Mouse (Mus musculus) kidney, embryonic 16.5 days (tissue): ENCODE measurements around the gene Trmt44. TPM values are rescaled to one million over a fixed set of nuclear protein-coding genes. Genes with fewer than 3 reads are reported as not detected.

ENCODE experiments used
- ATAC-seq: fragments of 200-750 bp; cut with Nextera tagmentation; 2 replicates; pipeline ENCODE4 v1.8.0; 2017; ENCODE audit warnings: moderate TSS enrichment; ENCODE audit not compliant: low FRiP score, low TSS enrichment
- H3K27ac ChIP-seq: fragments of 300-500 bp; sonication (generic); 2 replicates; pipeline ENCODE4 v1.5.1; 2014; ENCODE audit warnings: low read length
- H3K27me3 ChIP-seq: fragments of 300-500 bp; sonication (generic); 2 replicates; pipeline ENCODE4 v1.6.1; 2014; ENCODE audit warnings: low read length, control low read depth, mixed read lengths; ENCODE audit not compliant: insufficient read depth
- H3K36me3 ChIP-seq: fragments of 300-500 bp; sonication (generic); 2 replicates; pipeline ENCODE4 v1.6.1; 2014; ENCODE audit warnings: low read length, control low read depth, mixed read lengths; ENCODE audit not compliant: insufficient read depth
- H3K4me1 ChIP-seq: fragments of 300-500 bp; sonication (generic); 2 replicates; pipeline ENCODE4 v1.6.1; 2014; ENCODE audit warnings: low read length, control low read depth, mixed read lengths; ENCODE audit not compliant: insufficient read depth
- H3K4me2 ChIP-seq: fragments of 300-500 bp; sonication (generic); replicated peaks from 2 replicates; pipeline ENCODE4 v1.6.1; 2014; ENCODE audit warnings: low read depth, low read length
- H3K4me3 ChIP-seq: fragments of 300-500 bp; sonication (generic); 2 replicates; pipeline ENCODE4 v1.5.1; 2014; ENCODE audit warnings: mild to moderate bottlenecking, low read length
- H3K9ac ChIP-seq: fragments of 300-500 bp; sonication (generic); replicated peaks from 2 replicates; pipeline ENCODE4 v1.6.1; 2014; ENCODE audit warnings: low read length
- H3K9me3 ChIP-seq: fragments of 300-500 bp; sonication (generic); 2 replicates; pipeline ENCODE4 v1.6.1; 2016; ENCODE audit warnings: low read length, control low read depth
- WGBS: fragments of 180-500 bp; shearing (Covaris S2); extraction: QIAGEN DNeasy Blood & Tissue Kit; methylation state at CpG from one replicate; pipeline ENCODE4 v1.1.7; 2014; 5-methylcytosine and 5-hydroxymethylcytosine counted together
- polyA plus RNA-seq: library from polyadenylated mRNA; unstranded; fragments of >200 nt; fragmentation: Nextera tagmentation; extraction: Ambion mirVana; gene quantifications from 2 replicates; pipeline ENCODE4 v1.2.1, GENCODE M21; 2015

Trmt44 gene
- polyA plus RNA-seq, 1 experiment from 2014 or later = 9.5 TPM

GRCm38 (mm10) chr5:35608559-35608958, 33.7 kb upstream of the Trmt44 start:
- Histone ChIP-seq H3K4me2 (no peak overlapping the region), H3K36me3 (no peaks in the 10 kb centered on the region), H3K27ac (no peak overlapping the region), H3K4me1 (peaks cover 20% of the 10 kb centered on the region), H3K4me3 (no peak overlapping the region), H3K27me3 (no peaks in the 10 kb centered on the region), H3K9ac (no peak overlapping the region), H3K9me3 (no peaks in the 10 kb centered on the region)
- 82% methylated on average over 5 of the region's 5 CpGs for WGBS
- no peak for ATAC-seq

GRCm38 (mm10) chr5:35607784-35608183, 32.9 kb upstream of the Trmt44 start:
- Histone ChIP-seq H3K4me1 (peaks cover 20% of the 10 kb centered on the region), H3K4me2 (no peak overlapping the region), H3K9me3 (no peaks in the 10 kb centered on the region), H3K27me3 (no peaks in the 10 kb centered on the region), H3K27ac (no peak overlapping the region), H3K36me3 (no peaks in the 10 kb centered on the region; the same call in 1 of the 2 replicates), H3K4me3 (no peak overlapping the region), H3K9ac (no peak overlapping the region)
- no peak for ATAC-seq
- WGBS = 87% methylated on average over 5 of the region's 7 CpGs

DNA sequence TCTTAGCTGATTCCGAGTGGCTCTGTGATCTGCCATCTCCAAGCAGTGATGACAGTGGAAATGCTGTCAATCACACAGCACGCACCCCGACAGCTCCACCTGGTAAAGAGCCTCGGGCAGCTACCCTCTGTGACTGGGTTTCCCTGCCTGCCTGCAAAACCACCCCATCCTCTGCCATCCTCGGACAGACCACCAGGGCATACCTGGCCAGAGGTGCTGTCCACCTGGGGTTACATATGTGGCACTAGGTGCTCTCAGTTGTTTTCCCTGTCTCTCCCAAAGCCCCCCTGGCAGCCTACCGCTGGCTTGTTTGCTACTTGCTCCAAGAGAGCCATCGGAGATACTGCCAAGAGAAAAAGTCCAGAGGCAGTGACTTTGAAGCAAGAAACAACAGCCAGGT, 31.9 kb upstream of the Trmt44 start:
- H3K9ac ChIP-seq = no peak overlapping the region
- H3K4me2 ChIP-seq = no peak overlapping the region
- H3K27me3 ChIP-seq = no peaks in the 10 kb centered on the region
- no peaks in the 10 kb centered on the region for H3K9me3 ChIP-seq
- H3K27ac ChIP-seq = no peak overlapping the region
- H3K36me3 ChIP-seq = no peaks in the 10 kb centered on the region; the same call in 1 of the 2 replicates
- WGBS = 89% methylated on average over 7 of the region's 7 CpGs
- ATAC-seq = no peak
- peaks cover 20% of the 10 kb centered on the region for H3K4me1 ChIP-seq
- H3K4me3 ChIP-seq = no peak overlapping the region

DNA sequence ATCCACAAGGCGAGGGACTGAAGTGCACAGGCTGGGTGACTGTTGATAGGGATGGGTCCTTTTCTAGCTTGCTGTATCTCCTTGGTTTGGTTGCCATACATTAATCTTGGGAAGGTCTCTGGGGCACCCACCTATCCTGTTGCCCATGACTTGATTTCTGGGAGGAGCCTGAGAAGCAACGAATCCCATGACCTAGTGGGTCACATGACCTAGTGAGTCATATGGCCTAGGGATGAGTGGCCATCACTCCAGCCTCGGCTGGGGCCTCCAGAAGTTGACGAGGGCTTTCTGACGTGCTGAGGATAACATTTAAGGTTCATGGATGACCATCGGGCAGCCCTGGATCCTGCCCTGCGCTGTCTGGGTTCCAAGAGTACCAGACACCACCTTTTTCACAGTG, 30.5 kb upstream of the Trmt44 start:
- Histone ChIP-seq H3K36me3 (peaks cover 4% of the 10 kb centered on the region), H3K9me3 (no peaks in the 10 kb centered on the region), H3K9ac (no peak overlapping the region), H3K4me3 (no peak overlapping the region), H3K4me1 (peaks cover 17% of the 10 kb centered on the region), H3K27me3 (no peaks in the 10 kb centered on the region), H3K4me2 (no peak overlapping the region), H3K27ac (no peak overlapping the region)
- WGBS = 80% methylated on average over 7 of the region's 7 CpGs
- ATAC-seq = no peak

DNA sequence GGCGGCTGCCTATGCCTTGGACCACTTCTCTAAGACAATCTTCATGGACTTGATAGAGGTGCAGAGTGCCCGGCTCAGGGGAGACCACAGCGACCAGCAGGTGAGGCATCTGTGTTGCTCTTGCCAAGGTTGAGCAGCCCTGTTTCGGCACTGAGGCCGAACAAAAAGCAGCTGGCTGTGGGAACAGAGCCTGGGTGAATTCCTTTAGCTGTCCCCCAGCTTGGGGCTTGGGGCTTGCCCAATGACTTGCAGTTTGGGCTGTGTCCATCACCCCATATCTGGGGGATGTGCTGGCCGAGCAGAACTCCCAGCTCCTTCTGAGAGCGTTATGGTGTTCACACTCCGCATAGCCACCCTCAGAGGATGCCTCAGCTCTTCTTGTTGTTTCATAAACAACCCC, 26.7 kb upstream of the Trmt44 start:
- Histone ChIP-seq H3K9me3 (peaks cover 3% of the 10 kb centered on the region; the same call in 1 of the 2 replicates), H3K4me2 (no peak overlapping the region), H3K27ac (no peak overlapping the region), H3K4me3 (no peak overlapping the region), H3K27me3 (no peaks in the 10 kb centered on the region), H3K9ac (no peak overlapping the region), H3K4me1 (no peaks in the 10 kb centered on the region), H3K36me3 (peaks cover 10% of the 10 kb centered on the region)
- 91% methylated on average over 8 of the region's 8 CpGs for WGBS
- no peak for ATAC-seq

DNA sequence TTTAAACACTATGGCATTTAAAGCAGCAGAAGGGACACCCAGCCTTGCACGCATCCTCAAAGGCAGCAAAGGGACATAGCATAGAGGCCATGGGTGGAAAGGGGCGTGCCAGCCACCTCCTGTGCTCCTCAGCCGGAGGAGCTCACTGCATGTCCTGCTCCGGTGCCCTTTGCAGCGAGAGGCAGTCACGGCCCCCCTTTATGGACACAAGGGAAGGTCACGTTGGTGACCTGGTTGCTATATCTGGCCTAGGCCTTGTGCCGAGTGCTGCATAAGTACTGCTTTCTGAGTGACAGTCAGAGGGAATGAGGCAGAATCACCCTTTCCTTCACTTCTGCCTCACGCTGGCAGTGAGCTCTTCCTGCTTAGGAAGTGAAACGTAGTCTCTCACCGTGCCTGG, 25.4 kb upstream of the Trmt44 start:
- H3K9me3 ChIP-seq = peaks cover 3% of the 10 kb centered on the region; the same call in 1 of the 2 replicates
- no peaks in the 10 kb centered on the region for H3K4me1 ChIP-seq
- no peaks in the 10 kb centered on the region for H3K27me3 ChIP-seq
- no peak for ATAC-seq
- H3K4me2 ChIP-seq = no peak overlapping the region
- H3K36me3 ChIP-seq = peaks cover 10% of the 10 kb centered on the region
- no peak overlapping the region for H3K9ac ChIP-seq
- no peak overlapping the region for H3K27ac ChIP-seq
- 61% methylated on average over 11 of the region's 11 CpGs for WGBS
- H3K4me3 ChIP-seq = no peak overlapping the region

GRCm38 (mm10) chr5:35596169-35597160, 21.6 kb upstream of the Trmt44 start:
- Histone ChIP-seq H3K27me3 (no peaks in the 10 kb centered on the region), H3K9me3 (peaks cover 3% of the 10 kb centered on the region; the same call in 1 of the 2 replicates), H3K4me3 (no peak overlapping the region), H3K27ac (no peak overlapping the region), H3K9ac (no peak overlapping the region), H3K36me3 (peaks cover 25% of the 10 kb centered on the region), H3K4me2 (no peak overlapping the region), H3K4me1 (no peaks in the 10 kb centered on the region)
- 81% methylated on average over 18 of the region's 18 CpGs for WGBS
- no peak for ATAC-seq

DNA sequence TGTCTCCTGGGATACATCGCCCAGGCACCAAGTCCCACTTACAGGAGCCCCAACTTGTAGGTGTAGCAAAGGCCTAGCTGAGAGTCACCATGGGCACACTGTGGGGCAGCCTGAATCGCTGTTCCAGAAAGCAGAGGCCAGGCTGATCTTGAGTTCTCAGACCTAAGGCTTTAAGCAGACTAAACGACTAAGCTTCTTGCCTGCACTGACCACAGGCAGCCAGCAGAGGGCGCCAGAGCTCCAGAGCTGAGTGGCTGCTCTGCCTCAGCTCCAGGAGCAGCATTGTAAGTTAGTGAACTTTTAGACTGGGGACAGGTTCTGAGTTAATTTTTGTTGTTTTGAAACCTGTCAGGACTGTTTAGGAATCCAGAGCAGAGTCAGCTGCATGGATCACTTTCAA, 20.8 kb upstream of the Trmt44 start:
- Histone ChIP-seq H3K4me1 (no peaks in the 10 kb centered on the region), H3K9me3 (peaks cover 6% of the 10 kb centered on the region; the same call in 1 of the 2 replicates), H3K4me3 (no peak overlapping the region), H3K9ac (no peak overlapping the region), H3K4me2 (no peak overlapping the region), H3K27ac (no peak overlapping the region), H3K27me3 (no peaks in the 10 kb centered on the region), H3K36me3 (peaks cover 32% of the 10 kb centered on the region)
- 14% methylated on average over 4 of the region's 4 CpGs for WGBS
- no peak; the same call in 1 of the 2 replicates for ATAC-seq

- H3K9me3 ChIP-seq = peaks cover 10% of the 10 kb centered on the region; the same call in 1 of the 2 replicates
- H3K27ac ChIP-seq = no peak overlapping the region
- no peaks in the 10 kb centered on the region for H3K27me3 ChIP-seq
- no peak overlapping the region for H3K4me2 ChIP-seq
- H3K9ac ChIP-seq = no peak overlapping the region
- WGBS = 88% methylated on average over 4 of the region's 4 CpGs
- no peaks in the 10 kb centered on the region for H3K4me1 ChIP-seq
- no peak overlapping the region for H3K4me3 ChIP-seq
- no peak for ATAC-seq
- H3K36me3 ChIP-seq = peaks cover 36% of the 10 kb centered on the region
Observed at GRCm38 (mm10) chr5:35594768-35595167, 19.9 kb upstream of the Trmt44 start.

GRCm38 (mm10) chr5:35593272-35593671, 18.4 kb upstream of the Trmt44 start:
- Histone ChIP-seq H3K9ac (no peak overlapping the region), H3K4me3 (no peak overlapping the region), H3K27ac (no peak overlapping the region), H3K9me3 (peaks cover 7% of the 10 kb centered on the region; the same call in 1 of the 2 replicates), H3K4me1 (no peaks in the 10 kb centered on the region), H3K36me3 (peaks cover 47% of the 10 kb centered on the region), H3K27me3 (no peaks in the 10 kb centered on the region), H3K4me2 (no peak overlapping the region)
- 76% methylated on average over 6 of the region's 6 CpGs for WGBS
- no peak for ATAC-seq
